Mouse (Mus musculus): ENCODE measurements around the gene Kdf1.

Gene Kdf1

DNA sequence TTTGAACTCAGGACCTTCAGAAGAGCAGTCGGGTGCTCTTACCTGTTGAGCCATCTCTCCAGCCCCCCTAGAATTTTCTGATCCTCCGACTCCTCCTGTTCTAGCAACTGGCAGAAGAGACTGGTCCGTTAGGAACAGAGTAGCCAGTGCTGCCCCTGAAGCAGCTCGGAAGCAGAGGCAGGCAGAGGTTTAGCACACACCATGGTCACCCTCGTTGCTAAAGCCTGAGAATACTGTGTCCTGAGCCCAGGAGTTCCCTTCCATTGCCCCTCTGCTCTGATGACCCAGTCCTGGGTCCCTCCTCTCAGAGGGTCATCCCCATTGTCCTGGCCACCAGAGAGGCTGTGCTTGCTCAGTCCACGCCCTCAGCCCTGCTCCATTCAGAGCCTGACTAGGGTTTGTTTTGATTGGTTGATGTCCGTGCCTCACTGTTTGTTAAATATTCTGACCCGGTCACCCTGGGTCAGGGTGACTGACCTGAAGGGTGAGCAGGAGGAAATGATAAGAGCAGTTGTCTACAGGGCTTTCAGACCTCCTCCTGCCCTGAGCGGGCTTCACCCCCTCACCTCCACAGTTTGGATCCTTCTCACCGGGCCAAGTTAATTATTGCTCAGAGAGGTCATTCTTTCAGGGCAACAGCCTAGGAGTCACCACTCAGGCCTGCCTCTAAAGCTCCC lies 38.4 kb downstream of the Kdf1 start:
- DNase-seq: no peak

DNA sequence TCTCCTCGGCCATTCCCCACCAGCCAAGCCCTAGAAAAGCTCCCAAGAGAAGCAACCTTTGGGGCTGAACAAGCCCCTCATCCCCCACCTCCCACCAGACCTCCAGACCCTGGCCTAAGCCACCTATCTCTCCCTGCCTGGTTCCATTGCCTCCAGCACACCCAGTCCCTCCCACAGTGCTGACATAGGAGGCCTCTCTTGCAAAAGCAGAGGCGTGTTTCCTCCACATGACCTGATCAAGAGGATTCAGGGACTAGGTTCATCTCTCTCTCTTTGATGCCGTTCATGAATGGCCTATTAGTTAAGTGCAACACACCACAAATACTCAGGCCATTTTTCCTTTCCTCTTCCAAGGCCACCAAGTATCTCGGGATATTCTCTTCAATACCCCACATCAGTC lies 41.1 kb downstream of the Kdf1 start:
- DNase-seq: no peak

DNA sequence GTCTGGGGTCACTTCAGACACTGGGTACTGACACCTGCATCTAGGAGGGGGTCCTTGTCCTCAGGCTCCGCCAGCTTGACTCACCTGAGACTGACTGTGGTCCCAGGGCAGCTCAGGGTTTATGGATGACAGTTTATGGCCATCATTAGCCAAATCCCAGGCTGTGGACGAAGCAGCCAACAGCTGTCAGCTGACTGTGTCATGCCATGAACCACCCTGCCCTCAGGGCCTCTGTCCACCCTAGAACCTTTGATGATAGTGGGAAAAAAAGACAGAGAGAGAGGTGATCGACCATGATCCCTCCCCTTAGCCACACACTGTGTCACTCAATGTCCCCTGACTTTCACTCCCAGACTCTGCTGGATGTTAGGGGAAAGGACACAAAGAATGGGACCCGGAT lies 42.9 kb downstream of the Kdf1 start:
- no peak for DNase-seq

DNA sequence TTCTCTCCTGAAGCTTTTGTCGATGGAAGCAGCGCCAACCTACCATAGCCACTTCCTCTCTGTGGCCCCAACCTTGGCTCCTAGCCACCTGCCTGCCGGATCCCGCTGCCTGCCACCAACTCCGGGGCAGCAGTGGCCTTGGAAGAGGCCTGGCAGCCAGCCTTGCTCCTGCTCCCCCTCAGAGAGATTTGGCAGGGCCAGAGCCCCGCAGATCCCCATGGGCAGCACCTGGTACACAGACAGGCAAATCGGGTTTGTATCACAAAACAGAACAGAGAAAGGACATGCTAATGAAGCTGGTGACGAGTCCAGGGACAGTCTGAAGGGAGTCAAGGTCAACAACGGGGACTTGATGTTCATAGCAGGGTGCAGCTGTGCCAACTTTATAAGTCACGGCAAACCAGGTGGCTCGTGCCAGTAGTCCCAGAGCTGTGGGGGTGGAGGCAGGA lies 44.4 kb downstream of the Kdf1 start:
- DNase-seq: no peak

DNA sequence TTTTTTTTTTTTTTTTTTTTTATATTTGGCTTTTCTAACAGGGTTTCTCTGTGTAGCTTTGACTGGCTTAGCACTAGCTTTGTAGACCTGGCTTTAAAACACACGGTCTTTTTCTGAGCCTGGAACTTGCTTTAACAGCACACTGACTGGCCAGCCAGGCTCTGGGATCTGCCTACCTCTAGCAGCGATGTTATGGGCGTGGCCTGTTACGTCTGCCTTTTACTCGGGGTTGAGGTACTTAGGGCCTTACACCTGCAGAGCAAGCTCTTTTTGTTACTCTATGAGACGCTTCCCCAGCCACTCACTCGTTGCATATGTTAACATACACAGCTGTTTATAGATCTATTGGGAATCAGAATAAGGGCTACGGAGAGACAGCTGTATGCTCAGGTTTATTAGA lies 48.5 kb downstream of the Kdf1 start:
- no peak for DNase-seq

DNA sequence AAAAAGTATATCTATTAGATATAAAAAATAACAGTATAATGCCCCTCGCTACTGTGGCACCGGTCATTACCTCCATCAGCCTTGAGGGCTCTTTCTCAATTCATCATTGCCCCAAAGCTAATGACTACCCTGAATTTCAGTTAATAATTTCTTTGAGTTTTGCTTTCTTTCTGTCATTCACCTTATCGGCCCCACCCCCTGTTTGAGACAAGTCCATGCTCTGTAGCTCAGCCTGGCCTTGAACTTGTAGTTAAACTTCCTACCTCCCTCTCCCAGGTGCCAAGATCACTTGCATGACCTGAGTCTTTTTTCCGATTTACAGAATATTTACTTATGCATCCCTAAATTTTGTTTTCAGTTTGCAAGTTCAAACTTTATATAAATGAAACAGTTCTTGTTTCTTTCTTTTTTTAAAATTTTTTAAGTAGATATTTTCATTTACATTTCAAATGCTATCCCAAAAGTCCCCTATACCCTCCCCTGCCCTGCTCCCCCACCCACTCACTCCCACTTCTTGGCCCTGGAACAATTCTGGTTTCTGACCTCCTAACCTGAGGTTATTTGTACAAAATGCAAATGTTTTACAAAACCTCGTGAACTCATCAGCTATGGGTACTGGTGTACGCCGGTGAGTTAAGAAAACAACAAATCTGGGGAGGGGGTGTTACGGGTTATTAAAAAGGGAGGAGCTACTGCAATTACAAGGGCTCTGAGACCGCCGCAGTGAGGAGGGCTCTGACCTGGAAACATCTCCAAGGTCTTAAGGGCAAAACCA lies 50.7 kb downstream of the Kdf1 start:
- DNase-seq: no peak

DNA sequence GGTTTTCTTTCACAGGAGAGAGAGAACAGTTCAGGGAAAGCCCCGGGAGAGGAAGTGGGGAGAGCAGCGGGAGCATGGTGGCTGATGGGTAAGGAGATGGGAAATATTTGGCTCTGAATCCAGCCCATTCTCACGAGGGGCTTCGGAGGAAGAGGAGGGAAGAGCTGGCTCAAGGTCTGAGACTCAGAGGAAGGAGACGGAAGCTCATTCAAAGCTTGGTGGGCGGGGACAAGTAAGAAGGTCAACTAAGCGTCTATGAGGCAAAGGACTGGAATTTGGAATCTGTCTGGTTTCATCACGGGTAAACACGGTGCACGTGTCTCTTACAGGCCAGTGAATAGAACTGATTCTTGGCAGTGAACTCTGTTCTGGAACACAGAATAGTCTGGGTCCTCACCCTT lies 51.3 kb downstream of the Kdf1 start:
- DNase-seq: no peak

DNA sequence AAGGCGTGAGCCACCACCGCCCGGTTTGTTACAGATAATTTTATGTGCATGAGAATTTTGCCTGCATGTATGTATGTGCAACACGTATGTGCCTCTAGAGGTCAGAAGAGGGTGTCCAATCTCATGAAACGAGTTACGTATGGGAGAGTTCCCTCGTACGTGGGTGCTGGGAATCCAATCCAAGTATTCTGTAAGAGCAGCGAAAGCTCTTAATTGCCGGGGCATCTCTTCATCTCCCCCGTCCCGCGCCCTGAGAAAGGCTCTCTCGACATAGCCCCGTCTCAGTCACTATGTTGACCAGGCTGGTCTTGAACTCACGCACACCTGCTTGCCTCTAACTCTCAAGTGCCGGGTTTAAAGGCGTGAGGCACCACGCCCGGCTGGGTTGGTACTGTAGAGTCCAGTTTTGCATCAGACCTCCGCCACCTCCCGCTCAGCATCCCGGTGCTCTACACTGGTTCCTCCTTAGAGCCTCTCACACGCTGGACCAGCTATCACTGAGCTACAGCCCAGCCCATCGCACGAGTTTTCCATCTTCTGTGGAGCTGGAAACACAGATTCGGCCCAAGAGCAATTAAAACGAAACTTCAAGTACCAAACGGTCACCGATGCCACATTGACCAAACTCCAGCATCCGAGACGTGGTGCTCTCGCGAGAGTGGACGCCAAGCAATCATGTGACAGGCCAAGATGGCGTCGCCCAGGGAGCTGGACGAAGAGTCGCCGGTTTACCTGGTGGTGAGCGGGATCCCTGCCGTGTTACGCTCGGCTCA lies 55.5 kb downstream of the Kdf1 start, which contains the start of gene Gpatch3:
Gene Gpatch3 (plus strand): TSS at position 676 of the 773 bp plus-strand sequence.
- peak; percentile 92 to 94 for DNase-seq

DNA sequence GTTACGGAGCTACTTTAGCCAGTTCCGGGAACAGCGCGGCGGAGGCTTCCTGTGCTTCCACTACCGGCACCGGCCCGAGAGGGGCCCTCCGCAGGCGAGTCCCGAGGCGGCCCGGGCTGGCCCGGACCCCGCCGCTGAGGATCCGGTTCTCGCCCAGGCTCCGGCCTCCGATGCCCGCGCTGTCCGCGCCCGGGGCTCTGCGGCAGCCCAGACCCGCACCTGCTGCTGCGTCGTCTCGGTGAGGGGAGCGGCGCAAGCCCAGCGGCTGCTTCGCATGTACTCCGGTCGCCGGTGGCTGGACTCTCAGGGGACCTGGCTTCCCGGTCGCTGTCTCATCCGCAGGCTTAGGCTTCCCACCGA lies 56.1 kb downstream of the Kdf1 start:
- DNase-seq: no peak

DNA sequence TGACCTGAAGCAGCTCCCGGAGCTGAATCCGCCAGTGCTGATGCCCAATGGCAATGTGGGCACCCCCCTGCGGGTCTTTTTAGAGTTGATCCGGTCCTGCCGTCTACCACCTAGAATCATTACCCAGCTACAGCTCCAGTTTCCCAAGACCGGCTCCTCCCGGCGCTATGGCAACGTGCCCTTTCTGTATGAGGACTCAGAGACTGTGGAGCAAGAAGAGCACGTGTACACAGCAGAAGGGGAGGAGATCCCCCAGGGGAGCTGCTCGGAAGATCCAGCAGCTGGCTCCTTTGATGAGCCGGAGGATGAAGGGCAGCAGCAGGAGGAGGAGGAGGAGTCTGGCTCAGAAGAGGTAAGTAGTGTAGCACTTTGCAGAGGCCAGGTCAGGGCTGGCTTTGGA lies 59.2 kb downstream of the Kdf1 start:
- DNase-seq: no peak
